Mouse (Mus musculus) E14TG2a.4 (cell line): ENCODE data around the gene Vps51.

Experiments
- H3K27me3 ChIP-seq: 2 replicates; pipeline ENCODE4 v1.6.1; 2014; ENCODE audit warnings: low read length, control low read depth; ENCODE audit not compliant: insufficient read depth
- H3K36me3 ChIP-seq: 2 replicates; pipeline ENCODE4 v1.6.1; 2014; ENCODE audit warnings: low read length, control low read depth; ENCODE audit not compliant: insufficient read depth
- H3K4me1 ChIP-seq: replicated peaks from 2 replicates; pipeline ENCODE4 v1.6.1; 2014; ENCODE audit warnings: low read depth, low read length, control low read depth
- H3K4me3 ChIP-seq: replicated peaks from 2 replicates; pipeline ENCODE4 v1.5.1; 2014; ENCODE audit warnings: mild to moderate bottlenecking, low read length
- H3K9me3 ChIP-seq: 2 replicates; pipeline ENCODE4 v1.6.1; 2014; ENCODE audit warnings: low read length, control low read depth
- CTCF ChIP-seq: conservative IDR thresholded peaks from 2 replicates; pipeline ENCODE4 v1.5.1; 2014; ENCODE audit warnings: low read length
- NANOG ChIP-seq: IDR thresholded peaks from 2 replicates; pipeline ENCODE4 v1.6.1; 2014; ENCODE audit warnings: borderline replicate concordance, low read length, mixed read lengths
- POU5F1 ChIP-seq: IDR thresholded peaks from 2 replicates; pipeline ENCODE4 v1.6.1; 2014; ENCODE audit warnings: low read length, borderline replicate concordance

Vps51 gene

GRCm38 (mm10) chr19:6076564-6077393 lies at the start of gene Vps51:
Vps51 (minus strand) TSS chr19:6077231.
- no peaks in the 10 kb centered on the region for H3K9me3 ChIP-seq
- no peak for TF ChIP-seq NANOG
- TF ChIP-seq POU5F1, result no peak; the same call in 1 of the 2 replicates
- TF ChIP-seq CTCF, result no peak
- peaks cover 69% of the 10 kb centered on the region for H3K36me3 ChIP-seq

GRCm38 (mm10) chr19:6126289-6126688 lies 49.3 kb upstream of the Vps51 start:
- Histone ChIP-seq H3K36me3 (no peaks in the 10 kb centered on the region), H3K27me3 (no peaks in the 10 kb centered on the region), H3K4me3 (no peak overlapping the region), H3K9me3 (no peaks in the 10 kb centered on the region), H3K4me1 (peaks cover 53% of the 10 kb centered on the region)
- TF ChIP-seq CTCF, result peak; percentile 98
- TF ChIP-seq NANOG, result no peak
- no peak for TF ChIP-seq POU5F1

More at GRCm38 (mm10) chr19:6076564-6077393, at the start of gene Vps51:
- H3K27me3 ChIP-seq, result no peaks in the 10 kb centered on the region
- peak within 1 kb of the TSS; percentile 89 for H3K4me3 ChIP-seq
- peaks cover 43% of the 10 kb centered on the region for H3K4me1 ChIP-seq

GRCm38 (mm10) chr19:6124898-6125297 lies 47.9 kb upstream of the Vps51 start:
- peaks cover 61% of the 10 kb centered on the region for H3K4me1 ChIP-seq
- TF ChIP-seq POU5F1 (no peak), CTCF (no peak), NANOG (no peak)
- no peaks in the 10 kb centered on the region for H3K27me3 ChIP-seq
- H3K36me3 ChIP-seq, result 0 out of 2 replicates have a peak, but pooled peaks cover 6% of the 10 kb centered on the region
- no peak overlapping the region for H3K4me3 ChIP-seq
- no peaks in the 10 kb centered on the region for H3K9me3 ChIP-seq

GRCm38 (mm10) chr19:6123330-6123729 lies 46.3 kb upstream of the Vps51 start:
- peaks cover 68% of the 10 kb centered on the region for H3K4me1 ChIP-seq
- no peak overlapping the region for H3K4me3 ChIP-seq
- H3K36me3 ChIP-seq, result 0 out of 2 replicates have a peak, but pooled peaks cover 6% of the 10 kb centered on the region
- H3K9me3 ChIP-seq, result no peaks in the 10 kb centered on the region
- TF ChIP-seq CTCF, result no peak
- TF ChIP-seq POU5F1, result no peak
- no peak for TF ChIP-seq NANOG
- H3K27me3 ChIP-seq, result no peaks in the 10 kb centered on the region

GRCm38 (mm10) chr19:6121761-6122160 lies 44.7 kb upstream of the Vps51 start:
- Histone ChIP-seq H3K27me3 (no peaks in the 10 kb centered on the region), H3K4me1 (peaks cover 71% of the 10 kb centered on the region), H3K9me3 (no peaks in the 10 kb centered on the region), H3K36me3 (peaks cover 8% of the 10 kb centered on the region), H3K4me3 (peak overlapping the region; percentile 62)
- TF ChIP-seq POU5F1 (no peak), NANOG (no peak), CTCF (no peak)

- Histone ChIP-seq H3K4me1 (peaks cover 84% of the 10 kb centered on the region), H3K36me3 (peaks cover 38% of the 10 kb centered on the region), H3K27me3 (no peaks in the 10 kb centered on the region), H3K9me3 (no peaks in the 10 kb centered on the region), H3K4me3 (peak overlapping the region; percentile 95)
- TF ChIP-seq POU5F1 (no peak), CTCF (no peak), NANOG (no peak)
These were observed 41.7 kb upstream of the Vps51 start for GRCm38 (mm10) chr19:6118677-6119185.

- no peaks in the 10 kb centered on the region for H3K27me3 ChIP-seq
- TF ChIP-seq CTCF, result no peak
- TF ChIP-seq POU5F1, result no peak
- no peak for TF ChIP-seq NANOG
These were observed 41.1 kb upstream of the Vps51 start, which contains the start of gene Sac3d1 for GRCm38 (mm10) chr19:6117986-6118676. Sac3d1 (minus strand) TSS chr19:6118650.

GRCm38 (mm10) chr19:6117346-6117985 lies 40.4 kb upstream of the Vps51 start:
- peaks cover 51% of the 10 kb centered on the region for H3K36me3 ChIP-seq
- peaks cover 73% of the 10 kb centered on the region for H3K4me1 ChIP-seq
- H3K27me3 ChIP-seq, result no peaks in the 10 kb centered on the region
- no peaks in the 10 kb centered on the region for H3K9me3 ChIP-seq
- TF ChIP-seq NANOG (no peak), CTCF (no peak), POU5F1 (no peak)
- peak overlapping the region; percentile 95 for H3K4me3 ChIP-seq

More at GRCm38 (mm10) chr19:6117986-6118676, 41.1 kb upstream of the Vps51 start, which contains the start of gene Sac3d1:
- Histone ChIP-seq H3K4me1 (peaks cover 78% of the 10 kb centered on the region), H3K4me3 (peak within 1 kb of the TSS; percentile 95), H3K36me3 (peaks cover 44% of the 10 kb centered on the region), H3K9me3 (no peaks in the 10 kb centered on the region)
